Mouse (Mus musculus) megakaryocyte progenitor cell, adult 5-6 weeks (primary cell): ENCODE measurements around the gene Gm20830. TPM values are rescaled to one million over a fixed set of nuclear protein-coding genes. Genes with fewer than 3 reads are reported as not detected.
"Not testable (repeated sequence)": the region's sequence is repeated elsewhere in the genome, so short reads cannot be mapped to it uniquely, and the experiment has no call there.

Experiments
- ATAC-seq: replicated peaks from 2 replicates; pipeline ENCODE4 v1.8.0; 2016; ENCODE audit warnings: mild to moderate bottlenecking, moderate TSS enrichment, inconsistent platforms; ENCODE audit not compliant: poor library complexity
- total RNA-seq, 2 experiments: library from RNA; stranded (forward) in 1 of 2; stranded (reverse) in 1 of 2; fragments of 157-497, 149-512 nt in 1 of 2; fragments of 200-1000 nt in 1 of 2; gene quantifications; 2 replicates each; pipeline versions ENCODE4 v1.2.3 to v1.2.4; 2015 to 2017

Gene Gm20830
- total RNA-seq (2015) (not detected in 2 replicates), total RNA-seq (2017) (not detected in 2 replicates)

DNA sequence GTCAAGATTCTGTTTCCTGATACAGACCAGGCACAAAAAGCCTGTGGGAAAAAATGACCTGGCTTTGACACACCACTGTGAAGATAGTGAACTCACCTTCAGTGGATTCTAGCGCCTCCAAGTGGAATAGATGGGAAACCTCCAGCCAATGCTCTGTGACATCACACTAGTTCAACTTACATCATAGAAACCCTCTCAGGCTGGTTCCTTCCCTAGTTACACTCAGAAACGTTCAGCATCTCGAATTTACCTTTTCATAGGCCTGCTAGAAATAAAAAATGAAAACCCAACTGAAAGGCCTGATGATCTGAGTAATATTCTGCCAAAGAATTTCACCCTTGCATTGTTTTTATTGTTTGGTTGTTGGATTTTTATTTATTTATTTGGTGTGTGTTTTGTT lies at the start of gene Gm20830:
Gm20830 (minus strand) TSS at position 101 of the 400 bp plus-strand sequence.
- ATAC-seq, result not testable (repeated sequence)

Other genes starting within 250 kb of the Gm20830 start
- gene Gm21719, start 235.4 kb downstream of the Gm20830 start, total RNA-seq (2015), result not detected in 2 replicates
- gene Gm21719, start 235.4 kb downstream of the Gm20830 start, total RNA-seq (2017), result not detected in 2 replicates